Mouse (Mus musculus) heart, embryonic 14.5 days (tissue): ENCODE results near the gene Hhat. TPM values are rescaled to one million over a fixed set of nuclear protein-coding genes. Genes with fewer than 3 reads are reported as not detected.

Experiments
- ATAC-seq: fragments of 200-750 bp; cut with Nextera tagmentation; 2 replicates; pipeline ENCODE4 v1.8.0; 2017; ENCODE audit warnings: low read depth, moderate TSS enrichment; ENCODE audit not compliant: insufficient number of reproducible peaks, insufficient read depth, low FRiP score
- H3K27ac ChIP-seq, 2 experiments: fragments of 200-500 bp in 1 of 2; fragments of 300-500 bp in 1 of 2; sonication (generic) in 1 of 2; replicated peaks in 1 of 2; 2 replicates each; pipeline ENCODE4 v1.5.1; 2012 to 2014; ENCODE audit warnings: low read depth in 2 of 2, low read length in 2 of 2, control low read depth in 1 of 2, mild to moderate bottlenecking in 1 of 2, mixed read lengths in 1 of 2; ENCODE audit not compliant: control insufficient read depth in 1 of 2, insufficient read depth in 1 of 2
- H3K27me3 ChIP-seq: fragments of 300-500 bp; sonication (generic); 2 replicates; pipeline ENCODE4 v1.6.1; 2014; ENCODE audit warnings: mild to moderate bottlenecking, low read length, control low read depth; ENCODE audit not compliant: control insufficient read depth, insufficient read depth
- H3K36me3 ChIP-seq: fragments of 300-500 bp; sonication (generic); 2 replicates; pipeline ENCODE4 v1.6.1; 2014; ENCODE audit warnings: mild to moderate bottlenecking, control low read depth, low read length, mixed read lengths; ENCODE audit not compliant: control insufficient read depth, insufficient read depth
- H3K4me1 ChIP-seq, 2 experiments: fragments of 200-500 bp in 1 of 2; fragments of 300-500 bp in 1 of 2; sonication (generic) in 1 of 2; 2 replicates each; pipeline ENCODE4 v1.6.1; 2012 to 2014; ENCODE audit warnings: low read length in 2 of 2, control low read depth in 1 of 2, mixed read lengths in 1 of 2; ENCODE audit not compliant: control insufficient read depth in 2 of 2, insufficient read depth in 2 of 2
- H3K4me2 ChIP-seq: fragments of 300-500 bp; sonication (generic); 2 replicates; pipeline ENCODE4 v1.6.1; 2014; ENCODE audit warnings: mild to moderate bottlenecking, low read length
- H3K4me3 ChIP-seq, 2 experiments: fragments of 200-500 bp in 1 of 2; fragments of 300-500 bp in 1 of 2; sonication (generic) in 1 of 2; 2 replicates each; pipeline ENCODE4 v1.5.1; 2012 to 2014; ENCODE audit warnings: low read length in 2 of 2, mild to moderate bottlenecking in 2 of 2, control low read depth in 1 of 2, low read depth in 1 of 2, moderate library complexity in 1 of 2; ENCODE audit not compliant: control insufficient read depth in 1 of 2, insufficient read depth in 1 of 2
- H3K9ac ChIP-seq: fragments of 300-500 bp; sonication (generic); 2 replicates; pipeline ENCODE4 v1.6.1; 2014; ENCODE audit warnings: mild to moderate bottlenecking, low read length
- H3K9me3 ChIP-seq: fragments of 300-500 bp; sonication (generic); 2 replicates; pipeline ENCODE4 v1.6.1; 2016; ENCODE audit warnings: low read length, control low read depth; ENCODE audit not compliant: control insufficient read depth
- WGBS: fragments of 180-500 bp; shearing (Covaris S2); extraction: QIAGEN DNeasy Blood & Tissue Kit; methylation state at CpG from one replicate; pipeline ENCODE4 v1.1.7; 2014; 5-methylcytosine and 5-hydroxymethylcytosine counted together
- polyA plus RNA-seq: library from polyadenylated mRNA; unstranded; fragments of >200 nt; fragmentation: Nextera tagmentation; extraction: Ambion mirVana; gene quantifications from 2 replicates; pipeline ENCODE4 v1.2.1, GENCODE M21; 2014

Hhat gene
- polyA plus RNA-seq, 1 experiment from 2014 or later: 6.8 TPM

- H3K36me3 ChIP-seq: no peaks in the 10 kb centered on the region
- 42% methylated on average over 7 of the region's 7 CpGs for WGBS
- no peak overlapping the region for H3K4me2 ChIP-seq
- 0 out of 4 replicates have a peak overlapping the region, but pooled peaks of 1 of the 2 experiments have one; percentile 2 for H3K27ac ChIP-seq
- no peak for ATAC-seq
- peaks cover 2 to 3% of the 10 kb centered on the region in 2 experiments; a peak in 2 of 4 replicates for H3K4me1 ChIP-seq
- no peaks in the 10 kb centered on the region for H3K9me3 ChIP-seq
- H3K27me3 ChIP-seq: no peaks in the 10 kb centered on the region
- H3K9ac ChIP-seq: no peak overlapping the region
- H3K4me3 ChIP-seq: no peak overlapping the region
Measured at GRCm38 (mm10) chr1:192476704-192477103, 294.3 kb downstream of the Hhat start.

GRCm38 (mm10) chr1:192473134-192473533 is 297.9 kb downstream of the Hhat start:
- H3K36me3 ChIP-seq: no peaks in the 10 kb centered on the region
- H3K9me3 ChIP-seq: no peaks in the 10 kb centered on the region
- no peak overlapping the region for H3K4me3 ChIP-seq
- H3K4me1 ChIP-seq: peaks cover 0 to 2% of the 10 kb centered on the region in 2 experiments; a peak in 1 of 4 replicates
- 79% methylated on average over 6 of the region's 6 CpGs for WGBS
- no peak overlapping the region for H3K27ac ChIP-seq
- H3K27me3 ChIP-seq: no peaks in the 10 kb centered on the region
- no peak overlapping the region for H3K4me2 ChIP-seq
- ATAC-seq: no peak
- H3K9ac ChIP-seq: no peak overlapping the region

GRCm38 (mm10) chr1:192472366-192472765 is 298.7 kb downstream of the Hhat start:
- 46% methylated on average over 4 of the region's 4 CpGs for WGBS
- no peaks in the 10 kb centered on the region for H3K27me3 ChIP-seq
- H3K9ac ChIP-seq: no peak overlapping the region
- no peaks in the 10 kb centered on the region for H3K36me3 ChIP-seq
- no peak overlapping the region for H3K4me3 ChIP-seq
- H3K9me3 ChIP-seq: no peaks in the 10 kb centered on the region
- peaks cover 0 to under 1% of the 10 kb centered on the region in 2 experiments; a peak in 1 of 4 replicates for H3K4me1 ChIP-seq
- no peak overlapping the region for H3K4me2 ChIP-seq
- ATAC-seq: no peak
- no peak overlapping the region for H3K27ac ChIP-seq

- Histone ChIP-seq H3K27ac (no peak overlapping the region), H3K4me2 (no peak overlapping the region), H3K27me3 (no peaks in the 10 kb centered on the region), H3K4me1 (no peaks in the 10 kb centered on the region), H3K9me3 (no peaks in the 10 kb centered on the region), H3K36me3 (no peaks in the 10 kb centered on the region), H3K9ac (no peak overlapping the region), H3K4me3 (no peak overlapping the region)
- 60% methylated on average over 4 of the region's 4 CpGs for WGBS
- no peak for ATAC-seq
Measured at GRCm38 (mm10) chr1:192463732-192464131, 307.3 kb downstream of the Hhat start.

GRCm38 (mm10) chr1:192457526-192458206 is 313.4 kb downstream of the Hhat start:
- Histone ChIP-seq H3K9ac (no peak overlapping the region), H3K4me2 (no peak overlapping the region), H3K4me3 (no peak overlapping the region), H3K27me3 (no peaks in the 10 kb centered on the region), H3K4me1 (peaks cover 3 to 5% of the 10 kb centered on the region in 2 experiments; a peak in 1 of 4 replicates), H3K9me3 (no peaks in the 10 kb centered on the region), H3K27ac (no peak overlapping the region), H3K36me3 (no peaks in the 10 kb centered on the region)
- WGBS: 70% methylated on average over 6 of the region's 6 CpGs
- no peak for ATAC-seq

GRCm38 (mm10) chr1:192457037-192457436 is 314.0 kb downstream of the Hhat start:
- Histone ChIP-seq H3K27me3 (no peaks in the 10 kb centered on the region), H3K4me1 (peaks cover 3 to 5% of the 10 kb centered on the region in 2 experiments; a peak in 1 of 4 replicates), H3K4me3 (no peak overlapping the region), H3K27ac (no peak overlapping the region), H3K9ac (no peak overlapping the region), H3K4me2 (no peak overlapping the region), H3K36me3 (no peaks in the 10 kb centered on the region), H3K9me3 (no peaks in the 10 kb centered on the region)
- no peak for ATAC-seq
- 30% methylated on average over 3 of the region's 3 CpGs for WGBS

GRCm38 (mm10) chr1:192454981-192455380 is 316.0 kb downstream of the Hhat start:
- Histone ChIP-seq H3K27ac (no peak overlapping the region), H3K4me2 (no peak overlapping the region), H3K27me3 (no peaks in the 10 kb centered on the region), H3K36me3 (no peaks in the 10 kb centered on the region), H3K4me3 (no peak overlapping the region), H3K9ac (no peak overlapping the region), H3K9me3 (no peaks in the 10 kb centered on the region), H3K4me1 (peaks cover 3 to 5% of the 10 kb centered on the region in 2 experiments; a peak in 1 of 4 replicates)
- ATAC-seq: no peak
- WGBS: 56% methylated on average over 4 of the region's 4 CpGs
